Mouse (Mus musculus) G1E (cell line): ENCODE data around the gene Upk2. TPM values are rescaled to one million over a fixed set of nuclear protein-coding genes. Genes with fewer than 3 reads are reported as not detected.

Experiments used
- ATAC-seq: 2 replicates; pipeline ENCODE4 v1.8.0; 2016; ENCODE audit warnings: mild to moderate bottlenecking; ENCODE audit not compliant: insufficient number of reproducible peaks, poor library complexity, low FRiP score, severe bottlenecking; ENCODE audit errors: extremely low read depth
- DNase-seq: peaks from one replicate; pipeline ENCODE4 v3.0.0; 2012; ENCODE audit warnings: low spot score
- H3K27me3 ChIP-seq: 2 replicates; pipeline ENCODE4 v1.6.1; 2012; ENCODE audit warnings: mild to moderate bottlenecking, low read length, inconsistent platforms; ENCODE audit not compliant: insufficient read depth
- H3K36me3 ChIP-seq: replicated peaks from 2 replicates; pipeline ENCODE3; 2012; ENCODE audit warnings: mild to moderate bottlenecking, inconsistent platforms
- H3K4me1 ChIP-seq: 2 replicates; pipeline ENCODE4 v1.6.1; 2012; ENCODE audit warnings: low read depth, low read length, inconsistent platforms, mixed read lengths; ENCODE audit not compliant: insufficient read depth
- H3K4me3 ChIP-seq: 2 replicates; pipeline ENCODE4 v1.5.1; 2012; ENCODE audit warnings: low read depth, mild to moderate bottlenecking, inconsistent platforms, low read length, moderate library complexity, mixed read lengths
- H3K9me3 ChIP-seq: replicated peaks from 2 replicates; pipeline ENCODE4 v1.6.1; 2012; ENCODE audit warnings: inconsistent platforms
- CTCF ChIP-seq: IDR thresholded peaks from 2 replicates; pipeline ENCODE4 v1.5.1; 2012; ENCODE audit warnings: low read depth, low read length, inconsistent platforms, mixed read lengths
- GATA1 ChIP-seq: IDR thresholded peaks from 2 replicates; pipeline ENCODE4 v1.6.1; 2012; ENCODE audit warnings: borderline replicate concordance, low read length, inconsistent platforms, mixed read lengths
- GATA2 ChIP-seq: IDR thresholded peaks from 2 replicates; pipeline ENCODE4 v1.6.1; 2012; ENCODE audit warnings: low read depth, low read length, inconsistent platforms, borderline replicate concordance
- POLR2AphosphoS5 ChIP-seq: IDR thresholded peaks from 2 replicates; pipeline ENCODE4 v1.6.1; 2012; ENCODE audit warnings: low read depth, low read length, inconsistent platforms; ENCODE audit not compliant: insufficient replicate concordance
- TAL1 ChIP-seq: conservative IDR thresholded peaks from 2 replicates; pipeline ENCODE4 v1.6.1; 2012; ENCODE audit warnings: low read depth, low read length, inconsistent platforms, mixed read lengths
- polyA plus RNA-seq: library from polyadenylated mRNA; stranded (reverse); fragments of >175 nt; gene quantifications from 2 replicates; pipeline ENCODE4 v1.2.3, GENCODE M21; 2012
- total RNA-seq, 2 experiments: library from RNA; stranded (forward) in 1 of 2; stranded (reverse) in 1 of 2; fragments of 200-1000 nt in 1 of 2; fragments of >200 nt in 1 of 2; fragmentation: Nextera tagmentation in 1 of 2; gene quantifications; 2 replicates each; pipeline ENCODE4 v1.2.3; 2014 to 2017

Gene Upk2
- total and polyA plus RNA-seq, 3 experiments: not detected

DNA sequence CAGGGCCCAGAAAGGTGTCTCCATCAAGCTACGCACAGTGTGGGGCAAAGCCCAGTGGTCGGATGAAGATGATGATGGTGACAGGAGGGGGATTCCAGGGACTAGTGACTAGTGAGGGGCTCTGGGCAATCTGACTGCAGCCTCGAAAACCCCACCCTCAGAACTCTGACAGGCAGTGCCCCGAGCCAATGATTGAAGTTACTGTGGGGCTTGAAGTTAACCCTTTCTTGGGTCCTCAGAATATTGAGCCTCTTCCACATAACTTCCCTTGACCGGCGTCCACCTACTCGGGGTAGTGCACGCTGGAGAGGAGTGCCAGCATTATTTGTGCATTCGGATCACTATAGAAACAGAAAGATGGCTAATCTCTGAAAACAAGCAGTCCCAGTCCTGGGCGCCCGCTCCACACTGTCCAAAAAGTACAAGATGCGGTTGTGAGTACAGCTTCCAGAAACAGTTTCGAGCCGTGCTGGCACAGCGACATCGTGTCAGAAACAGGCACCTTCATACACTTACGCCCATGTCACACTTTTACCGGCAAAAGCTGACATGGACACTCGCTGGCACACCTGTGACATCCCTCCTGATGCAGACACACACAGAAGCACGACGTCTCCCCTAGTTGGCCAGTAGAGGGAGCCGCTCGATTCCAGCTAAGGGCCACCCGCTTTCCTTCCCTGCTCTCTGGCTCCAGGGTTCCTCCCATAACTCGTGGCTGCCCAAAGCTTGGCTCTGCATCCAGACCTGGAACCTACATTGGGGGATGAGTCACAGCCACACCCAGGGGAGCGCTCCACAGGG lies 25.1 kb upstream of the Upk2 start:
- TF ChIP-seq POLR2AphosphoS5 (no peak), CTCF (peak; percentile 82)
- ATAC-seq (no peak), DNase-seq (peak; percentile 63)
- H3K4me1 ChIP-seq: peaks cover 36% of the 10 kb centered on the region
- H3K4me3 ChIP-seq: no peak overlapping the region
- H3K9me3 ChIP-seq: no peaks in the 10 kb centered on the region
- no peaks in the 10 kb centered on the region for H3K36me3 ChIP-seq
- peaks cover 77% of the 10 kb centered on the region for H3K27me3 ChIP-seq

DNA sequence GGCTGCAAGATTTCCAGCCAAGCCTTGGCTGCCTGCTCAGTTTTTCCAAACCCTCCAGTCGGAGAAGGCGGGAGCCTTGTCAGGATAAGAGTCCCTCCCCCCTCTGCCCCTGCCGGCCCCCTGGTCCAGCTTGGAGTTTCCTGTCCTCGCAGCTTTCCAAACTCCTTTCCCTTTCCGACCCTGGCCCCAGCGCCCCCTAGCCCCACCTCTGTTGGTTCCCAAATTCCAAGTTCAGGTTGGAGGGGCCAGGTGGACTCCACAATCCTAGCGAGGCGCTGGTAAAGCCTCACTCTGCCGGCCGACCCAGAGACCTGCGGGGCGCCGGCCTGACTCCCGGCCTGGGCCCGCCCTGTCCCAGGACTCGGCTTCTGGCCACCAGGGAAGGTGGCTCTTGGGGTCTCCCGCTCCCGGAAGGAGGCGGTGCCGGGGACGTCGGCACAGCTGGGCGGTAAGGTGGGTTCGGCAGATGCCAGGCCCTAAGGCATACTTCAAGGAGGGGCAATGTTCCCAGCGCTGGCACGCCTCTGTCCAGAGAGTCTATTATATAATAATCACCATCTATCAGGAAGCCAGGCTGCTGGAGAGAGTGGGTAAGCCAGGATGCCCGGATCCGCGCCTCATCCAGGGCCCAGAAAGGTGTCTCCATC lies 24.3 kb upstream of the Upk2 start:
- Histone ChIP-seq H3K4me3 (no peak overlapping the region; the same call in 1 of the 2 replicates), H3K36me3 (no peaks in the 10 kb centered on the region), H3K4me1 (peaks cover 36% of the 10 kb centered on the region), H3K9me3 (no peaks in the 10 kb centered on the region), H3K27me3 (peaks cover 69% of the 10 kb centered on the region)
- no peak for TF ChIP-seq GATA1
- no peak for TF ChIP-seq GATA2
- TF ChIP-seq POLR2AphosphoS5: no peak
- no peak for TF ChIP-seq CTCF
- TF ChIP-seq TAL1: no peak
- ATAC-seq (no peak), DNase-seq (no peak)

DNA sequence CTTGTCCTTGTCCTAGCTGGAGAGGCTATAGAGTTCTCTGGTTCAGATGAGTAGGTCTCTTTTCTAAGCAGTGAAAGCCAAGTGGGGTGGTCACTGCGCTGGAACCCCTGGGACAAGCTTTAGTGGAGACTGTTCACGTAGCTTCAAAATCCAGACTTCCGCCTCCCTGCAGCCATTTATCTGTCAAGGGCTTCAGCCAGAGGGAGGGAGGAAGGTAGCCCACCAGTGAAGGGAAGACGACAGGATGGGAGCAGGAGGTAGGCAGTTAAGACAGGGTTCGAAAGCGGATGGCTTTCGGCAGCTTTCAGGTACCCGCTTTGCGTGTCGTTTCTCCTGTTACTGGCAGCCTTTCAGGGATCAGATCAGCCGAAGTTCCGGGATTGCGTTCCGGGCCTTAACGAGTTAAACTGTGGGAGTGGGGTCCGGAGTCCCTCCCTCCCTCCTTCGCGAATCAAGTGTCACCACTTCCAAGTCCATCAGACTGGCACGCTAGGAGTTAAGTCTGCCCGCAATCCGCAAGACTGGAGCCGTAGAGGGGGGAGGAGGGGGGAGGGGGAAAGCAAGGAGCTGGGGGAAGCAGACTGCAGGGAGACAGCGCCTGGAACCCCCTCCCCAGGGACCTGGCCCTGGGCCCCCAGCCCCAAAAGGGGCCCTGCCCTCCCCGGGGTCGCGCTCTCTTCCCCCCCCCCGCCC lies 23.6 kb upstream of the Upk2 start:
- DNase-seq (no peak), ATAC-seq (no peak)

DNA sequence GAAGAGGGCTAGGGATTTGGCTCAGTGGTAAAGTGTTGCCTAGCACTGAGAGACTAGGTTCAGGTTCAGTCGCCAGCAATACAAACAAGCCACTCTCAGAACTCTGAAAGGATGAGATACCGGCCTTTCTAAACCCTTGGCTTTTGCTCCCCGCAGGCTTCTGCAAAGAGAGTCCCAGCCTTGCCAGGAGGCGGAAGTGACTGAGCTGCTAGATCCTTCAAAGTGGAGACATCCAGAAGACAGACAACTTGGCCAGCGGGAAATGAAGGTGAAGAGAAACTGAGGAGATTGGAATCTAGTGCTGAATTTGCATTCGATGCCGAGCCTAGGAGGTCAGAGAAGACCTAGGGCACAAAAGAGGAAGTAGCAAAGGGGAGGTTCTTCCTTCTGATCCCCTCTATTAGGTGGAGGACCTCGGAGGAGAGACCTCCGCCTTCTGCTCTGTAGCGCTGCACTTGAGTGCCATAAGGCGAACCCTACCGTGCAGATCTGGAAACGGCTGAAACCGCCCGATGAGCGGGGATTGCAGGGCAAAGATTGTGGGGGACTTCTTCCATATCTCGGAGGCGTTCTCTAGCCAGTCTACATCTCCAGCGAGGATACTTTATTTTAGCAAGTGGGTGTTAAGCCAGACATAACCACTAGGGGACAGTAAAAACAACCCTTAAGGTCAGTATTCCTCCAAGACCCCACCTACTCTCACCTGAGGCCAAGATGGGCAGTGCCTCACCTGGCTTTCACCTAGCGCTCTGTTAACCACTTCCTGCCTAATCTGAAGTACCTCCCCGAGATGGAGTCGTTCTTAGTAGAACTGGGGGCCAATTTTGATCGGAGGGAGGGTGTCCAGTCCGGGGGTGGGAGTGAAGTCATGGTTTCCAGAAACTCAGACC lies 22.8 kb upstream of the Upk2 start:
- ATAC-seq: 0 out of 2 replicates have a peak, but pooled peaks have one; percentile 22

More for the DNA sequence above, 23.6 kb upstream of the Upk2 start:
- Histone ChIP-seq H3K36me3 (no peaks in the 10 kb centered on the region), H3K27me3 (peaks cover 62% of the 10 kb centered on the region), H3K4me3 (no peak overlapping the region), H3K9me3 (no peaks in the 10 kb centered on the region), H3K4me1 (peaks cover 34% of the 10 kb centered on the region)
- no peak for TF ChIP-seq GATA2
- no peak for TF ChIP-seq POLR2AphosphoS5
- TF ChIP-seq TAL1: no peak
- no peak for TF ChIP-seq GATA1
- no peak for TF ChIP-seq CTCF

DNA sequence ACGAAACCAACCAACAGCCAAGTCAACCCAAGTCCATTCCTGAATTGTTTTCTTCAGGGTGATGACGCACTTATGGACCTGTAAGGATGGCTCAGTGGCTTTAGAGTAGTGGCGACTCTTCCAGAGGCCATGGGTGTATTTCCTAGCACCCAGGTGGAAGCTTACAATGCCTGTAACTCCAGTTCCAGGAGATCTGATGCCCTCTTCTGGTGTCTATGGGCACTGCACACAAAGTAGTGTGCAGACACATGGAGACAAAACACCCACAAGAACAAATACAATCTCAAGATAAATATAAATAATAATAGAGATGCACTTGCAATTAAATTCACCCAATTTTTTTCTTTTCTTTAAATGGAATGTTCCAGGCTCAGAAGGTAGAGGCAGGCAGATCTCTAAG lies 21.2 kb upstream of the Upk2 start:
- Histone ChIP-seq H3K4me3 (no peak overlapping the region), H3K9me3 (no peaks in the 10 kb centered on the region), H3K27me3 (peaks cover 45% of the 10 kb centered on the region), H3K36me3 (no peaks in the 10 kb centered on the region), H3K4me1 (peaks cover 24% of the 10 kb centered on the region)
- ATAC-seq (no peak), DNase-seq (no peak)
- TF ChIP-seq GATA1 (no peak), CTCF (no peak), GATA2 (no peak), TAL1 (no peak), POLR2AphosphoS5 (no peak)

More for the DNA sequence above, 22.8 kb upstream of the Upk2 start:
- Histone ChIP-seq H3K4me1 (peaks cover 26% of the 10 kb centered on the region), H3K36me3 (no peaks in the 10 kb centered on the region), H3K27me3 (peaks cover 56% of the 10 kb centered on the region), H3K9me3 (no peaks in the 10 kb centered on the region), H3K4me3 (no peak overlapping the region)
- no peak for TF ChIP-seq POLR2AphosphoS5
- TF ChIP-seq CTCF: peak; percentile 75
- no peak for TF ChIP-seq GATA2
- no peak for TF ChIP-seq TAL1
- TF ChIP-seq GATA1: no peak
- DNase-seq: no peak
